Mouse (Mus musculus) heart, postnatal 0 days (tissue): ENCODE results near the gene Cd86. TPM values are rescaled to one million over a fixed set of nuclear protein-coding genes. Genes with fewer than 3 reads are reported as not detected.

Experiments
- ATAC-seq: fragments of 200-750 bp; cut with Nextera tagmentation; 2 replicates; pipeline ENCODE4 v1.8.0; 2017; ENCODE audit warnings: low read depth, moderate number of reproducible peaks, moderate library complexity; ENCODE audit not compliant: insufficient read depth
- DNase-seq: peaks from one replicate; pipeline ENCODE4 v3.0.0-alpha.2; 2016; ENCODE audit warnings: low spot score
- H3K27ac ChIP-seq: fragments of 300-500 bp; sonication (generic); 2 replicates; pipeline ENCODE4 v1.5.1; 2014; ENCODE audit warnings: low read depth, mild to moderate bottlenecking
- H3K27me3 ChIP-seq: fragments of 300-500 bp; sonication (generic); 2 replicates; pipeline ENCODE4 v1.6.1; 2014; ENCODE audit warnings: low read length, mixed read lengths; ENCODE audit not compliant: control insufficient read depth, insufficient read depth
- H3K36me3 ChIP-seq: fragments of 300-500 bp; sonication (generic); replicated peaks from 2 replicates; pipeline ENCODE4 v1.6.1; 2014; ENCODE audit warnings: low read length, mixed read lengths; ENCODE audit not compliant: control insufficient read depth, insufficient read depth
- H3K4me1 ChIP-seq: fragments of 300-500 bp; sonication (generic); 2 replicates; pipeline ENCODE4 v1.6.1; 2014; ENCODE audit warnings: antibody characterized with exemption; ENCODE audit not compliant: control insufficient read depth, insufficient read depth
- H3K4me2 ChIP-seq: fragments of 300-500 bp; sonication (generic); 2 replicates; pipeline ENCODE4 v1.6.1; 2014; ENCODE audit warnings: low read depth, mild to moderate bottlenecking, low read length, moderate library complexity
- H3K4me3 ChIP-seq: fragments of 300-500 bp; sonication (generic); 2 replicates; pipeline ENCODE4 v1.5.1; 2014; ENCODE audit warnings: low read depth, low read length
- H3K9ac ChIP-seq: fragments of 300-500 bp; sonication (generic); replicated peaks from 2 replicates; pipeline ENCODE4 v1.6.1; 2014; ENCODE audit warnings: low read depth, low read length, mixed read lengths
- H3K9me3 ChIP-seq: fragments of 300-500 bp; sonication (generic); replicated peaks from 2 replicates; pipeline ENCODE4 v1.6.1; 2016; ENCODE audit warnings: low read length; ENCODE audit not compliant: control insufficient read depth
- CTCF ChIP-seq: IDR thresholded peaks from 2 replicates; pipeline ENCODE4 v1.5.1; 2016; ENCODE audit warnings: antibody characterized with exemption, control low read depth, low read depth
- EP300 ChIP-seq: IDR thresholded peaks from 2 replicates; pipeline ENCODE4 v1.6.1; 2016; ENCODE audit warnings: antibody characterized with exemption, low read depth
- WGBS: fragments of 180-500 bp; shearing (Covaris S2); extraction: QIAGEN DNeasy Blood & Tissue Kit; methylation state at CpG from one replicate; pipeline ENCODE4 v1.1.7; 2014; 5-methylcytosine and 5-hydroxymethylcytosine counted together
- polyA plus RNA-seq: library from polyadenylated mRNA; unstranded; fragments of >200 nt; fragmentation: Nextera tagmentation; extraction: Ambion mirVana; gene quantifications from 2 replicates; pipeline ENCODE4 v1.2.1, GENCODE M21; 2015
- total RNA-seq: library from RNA; depleted of rRNA; stranded (reverse); fragments of >200 nt; gene quantifications from 2 replicates; pipeline ENCODE4 v1.2.3, GENCODE M21; 2014; ENCODE audit warnings: low replicate concordance

Gene Cd86
- total and polyA plus RNA-seq, 2 experiments from 2014 or later: 0.19 to 0.77 TPM

GRCm38 (mm10) chr16:36645124-36645523, 20.8 kb downstream of the Cd86 start:
- Histone ChIP-seq H3K4me3 (no peak overlapping the region), H3K9ac (no peak overlapping the region), H3K4me2 (no peak overlapping the region), H3K9me3 (no peaks in the 10 kb centered on the region), H3K27ac (no peak overlapping the region), H3K4me1 (no peaks in the 10 kb centered on the region), H3K36me3 (no peaks in the 10 kb centered on the region), H3K27me3 (no peaks in the 10 kb centered on the region)
- TF ChIP-seq CTCF (no peak), EP300 (no peak)
- WGBS: 76% methylated on average over 6 of the region's 6 CpGs
- DNase-seq (no peak), ATAC-seq (no peak)

GRCm38 (mm10) chr16:36642696-36643046, 23.2 kb downstream of the Cd86 start:
- no peak overlapping the region for H3K4me3 ChIP-seq
- no peak overlapping the region for H3K27ac ChIP-seq
- no peaks in the 10 kb centered on the region for H3K36me3 ChIP-seq
- WGBS: 65% methylated on average over 5 of the region's 5 CpGs
- DNase-seq (no peak), ATAC-seq (no peak)
- H3K4me1 ChIP-seq: no peaks in the 10 kb centered on the region
- no peaks in the 10 kb centered on the region for H3K27me3 ChIP-seq
- no peak overlapping the region for H3K4me2 ChIP-seq
- no peaks in the 10 kb centered on the region for H3K9me3 ChIP-seq
- no peak for TF ChIP-seq CTCF
- TF ChIP-seq EP300: no peak
- no peak overlapping the region for H3K9ac ChIP-seq

- no peak for DNase-seq
- H3K4me3 ChIP-seq: no peak overlapping the region
- ATAC-seq: no peak
- no peak overlapping the region for H3K9ac ChIP-seq
- H3K27me3 ChIP-seq: no peaks in the 10 kb centered on the region
- H3K36me3 ChIP-seq: no peaks in the 10 kb centered on the region
- TF ChIP-seq EP300 (no peak), CTCF (no peak)
- H3K4me2 ChIP-seq: no peak overlapping the region
- no peak overlapping the region for H3K27ac ChIP-seq
- no peaks in the 10 kb centered on the region for H3K9me3 ChIP-seq
- WGBS: 64% methylated on average over 14 of the region's 14 CpGs
- no peaks in the 10 kb centered on the region for H3K4me1 ChIP-seq
These were observed 23.8 kb downstream of the Cd86 start for GRCm38 (mm10) chr16:36641830-36642695.

GRCm38 (mm10) chr16:36640993-36641392, 24.9 kb downstream of the Cd86 start:
- WGBS: 65% methylated on average over 5 of the region's 5 CpGs
- DNase-seq (no peak), ATAC-seq (no peak)

GRCm38 (mm10) chr16:36639812-36640504, 25.9 kb downstream of the Cd86 start:
- Histone ChIP-seq H3K27ac (no peak overlapping the region), H3K4me1 (no peaks in the 10 kb centered on the region), H3K36me3 (no peaks in the 10 kb centered on the region), H3K4me3 (no peak overlapping the region), H3K9ac (no peak overlapping the region), H3K9me3 (no peaks in the 10 kb centered on the region), H3K4me2 (no peak overlapping the region), H3K27me3 (no peaks in the 10 kb centered on the region)
- 77% methylated on average over 16 of the region's 16 CpGs for WGBS
- TF ChIP-seq EP300 (no peak), CTCF (no peak)
- no peak for DNase-seq
- no peak for ATAC-seq

More at GRCm38 (mm10) chr16:36640993-36641392, 24.9 kb downstream of the Cd86 start:
- H3K4me1 ChIP-seq: no peaks in the 10 kb centered on the region
- H3K27ac ChIP-seq: no peak overlapping the region
- H3K9ac ChIP-seq: no peak overlapping the region
- H3K36me3 ChIP-seq: no peaks in the 10 kb centered on the region
- no peak for TF ChIP-seq CTCF
- no peak for TF ChIP-seq EP300
- no peaks in the 10 kb centered on the region for H3K9me3 ChIP-seq
- H3K4me2 ChIP-seq: no peak overlapping the region
- no peak overlapping the region for H3K4me3 ChIP-seq
- H3K27me3 ChIP-seq: no peaks in the 10 kb centered on the region
